Mouse (Mus musculus) lung, adult 2 months (tissue): ENCODE data around the gene Zmym2.

ENCODE experiments used
- CTCF ChIP-seq: fragments of 200-500 bp; IDR thresholded peaks from 2 replicates; pipeline ENCODE4 v1.5.1; 2011; ENCODE audit warnings: mild to moderate bottlenecking, low read length, control low read depth; ENCODE audit not compliant: insufficient read depth
- POLR2A ChIP-seq: fragments of 200-500 bp; IDR thresholded peaks from 2 replicates; pipeline ENCODE4 v1.6.1; 2011; ENCODE audit warnings: low read depth, mild to moderate bottlenecking, control low read depth, low read length, borderline replicate concordance; ENCODE audit errors: extremely low read depth

- no peak for TF ChIP-seq CTCF
- TF ChIP-seq POLR2A = no peak
Observed at GRCm38 (mm10) chr14:56873525-56873924, 12.9 kb upstream of the Zmym2 start.
